Mouse (Mus musculus) forebrain, embryonic 14.5 days (tissue): ENCODE measurements around the gene Arid3a. TPM values are rescaled to one million over a fixed set of nuclear protein-coding genes. Genes with fewer than 3 reads are reported as not detected.
A peak's percentile ranks its signal among the peaks of the same experiment; 100 is the strongest.

Source experiments
- ATAC-seq: fragments of 200-750 bp; cut with Nextera tagmentation; 2 replicates; pipeline ENCODE4 v1.8.0; 2017; ENCODE audit warnings: mild to moderate bottlenecking, moderate library complexity
- DNase-seq: peaks from one replicate; pipeline ENCODE4 v3.0.0-alpha.2; 2015; ENCODE audit warnings: low spot score
- H3K27ac ChIP-seq: fragments of 300-500 bp; sonication (generic); 2 replicates; pipeline ENCODE4 v1.5.1; 2014; ENCODE audit warnings: low read depth, mild to moderate bottlenecking, control low read depth, low read length, moderate library complexity
- H3K27me3 ChIP-seq: fragments of 300-500 bp; sonication (generic); replicated peaks from 2 replicates; pipeline ENCODE4 v1.6.1; 2014; ENCODE audit warnings: low read length, control low read depth, mixed read lengths; ENCODE audit not compliant: control insufficient read depth, insufficient read depth
- H3K36me3 ChIP-seq: fragments of 300-500 bp; sonication (generic); 2 replicates; pipeline ENCODE4 v1.6.1; 2014; ENCODE audit warnings: low read length, control low read depth; ENCODE audit not compliant: control insufficient read depth, insufficient read depth
- H3K4me1 ChIP-seq: fragments of 300-500 bp; sonication (generic); 2 replicates; pipeline ENCODE4 v1.6.1; 2014; ENCODE audit warnings: antibody characterized with exemption, low read length, control low read depth; ENCODE audit not compliant: control insufficient read depth, insufficient read depth
- H3K4me2 ChIP-seq: fragments of 300-500 bp; sonication (generic); 2 replicates; pipeline ENCODE4 v1.6.1; 2014; ENCODE audit warnings: mild to moderate bottlenecking, control low read depth, low read length
- H3K4me3 ChIP-seq: fragments of 300-500 bp; sonication (generic); 2 replicates; pipeline ENCODE4 v1.5.1; 2014; ENCODE audit warnings: low read depth, low read length, control low read depth
- H3K9ac ChIP-seq: fragments of 300-500 bp; sonication (generic); 2 replicates; pipeline ENCODE4 v1.6.1; 2014; ENCODE audit warnings: mild to moderate bottlenecking, low read length, control low read depth, moderate library complexity
- H3K9me3 ChIP-seq: fragments of 300-500 bp; sonication (generic); replicated peaks from 2 replicates; pipeline ENCODE4 v1.6.1; 2016; ENCODE audit warnings: low read length, control low read depth, mixed read lengths; ENCODE audit not compliant: control insufficient read depth
- WGBS: fragments of 180-500 bp; shearing (Covaris S2); extraction: QIAGEN DNeasy Blood & Tissue Kit; methylation state at CpG from one replicate; pipeline ENCODE4 v1.1.7; 2014; 5-methylcytosine and 5-hydroxymethylcytosine counted together
- polyA plus RNA-seq: library from polyadenylated mRNA; unstranded; fragments of >200 nt; fragmentation: Nextera tagmentation; extraction: Ambion mirVana; gene quantifications from 2 replicates; pipeline ENCODE4 v1.2.1, GENCODE M21; 2014

The Arid3a gene
- polyA plus RNA-seq, 1 experiment from 2014 or later, result 1.1 TPM

DNA sequence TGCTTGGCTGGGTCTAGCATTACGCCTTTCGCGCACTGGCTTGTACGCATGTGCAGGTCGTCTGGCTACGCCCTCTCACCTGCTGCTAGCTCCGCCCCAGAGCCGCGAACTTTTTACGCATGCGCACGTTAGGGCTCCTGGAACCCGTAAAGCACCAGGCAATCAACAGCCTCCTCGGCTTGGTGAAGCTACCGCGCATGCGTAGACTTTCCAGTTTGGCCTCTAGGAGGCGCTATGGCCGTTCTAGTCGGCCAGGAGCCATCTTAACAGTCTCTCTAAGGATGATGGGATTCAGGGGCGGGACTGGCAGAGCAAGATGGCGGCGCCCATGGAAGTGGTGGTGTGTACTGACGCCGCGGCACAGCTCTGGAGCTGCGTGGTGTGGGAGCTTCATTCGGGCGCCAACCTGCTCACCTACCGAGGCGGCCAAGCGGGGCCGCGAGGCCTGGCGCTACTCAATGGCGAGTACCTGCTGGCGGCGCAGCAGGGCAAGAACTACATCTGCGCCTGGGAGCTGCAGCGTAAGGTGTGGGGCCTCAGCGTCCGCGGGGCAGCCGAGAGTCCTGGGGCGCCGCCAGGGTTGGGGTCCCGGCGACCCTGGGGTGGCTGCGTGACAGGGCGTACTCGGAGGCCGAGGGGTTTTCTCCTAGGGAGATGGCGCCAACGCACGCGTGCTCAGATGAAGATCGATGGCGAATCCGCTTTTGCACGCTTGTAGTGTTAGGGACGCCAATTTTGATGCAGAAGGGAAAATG, 33.2 kb downstream of the Arid3a start, which contains the start of gene Wdr18:
Wdr18 (plus strand) TSS at position 306 of the 755 bp plus-strand sequence.
- WGBS, result under 1% methylated on average over 61 of the region's 61 CpGs
- peak within 1 kb of the TSS; percentile 91 for H3K4me3 ChIP-seq

GRCm38 (mm10) chr10:79960671-79961294, 33.9 kb downstream of the Arid3a start:
- 16% methylated on average over 10 of the region's 10 CpGs for WGBS
- DNase-seq (no peak), ATAC-seq (no peak)
- Histone ChIP-seq H3K9me3 (no peaks in the 10 kb centered on the region), H3K4me3 (peak overlapping the region; percentile 91), H3K27ac (peak overlapping the region; percentile 58; the same call in 1 of the 2 replicates), H3K4me1 (peaks cover 6% of the 10 kb centered on the region; the same call in 1 of the 2 replicates), H3K9ac (peak overlapping the region; percentile 78), H3K27me3 (no peaks in the 10 kb centered on the region), H3K4me2 (peak overlapping the region; percentile 86), H3K36me3 (peaks cover 43% of the 10 kb centered on the region)

More for the DNA sequence above, 33.2 kb downstream of the Arid3a start, which contains the start of gene Wdr18:
- DNase-seq (peak; percentile 99), ATAC-seq (peak; percentile 97)
- H3K9ac ChIP-seq, result peak within 1 kb of the TSS; percentile 78
- H3K27me3 ChIP-seq, result no peaks in the 10 kb centered on the region
- H3K27ac ChIP-seq, result peak within 1 kb of the TSS; percentile 58; the same call in 1 of the 2 replicates
- H3K36me3 ChIP-seq, result peaks cover 35% of the 10 kb centered on the region
- peaks cover 6% of the 10 kb centered on the region; the same call in 1 of the 2 replicates for H3K4me1 ChIP-seq
- no peaks in the 10 kb centered on the region for H3K9me3 ChIP-seq
- peak within 1 kb of the TSS; percentile 86 for H3K4me2 ChIP-seq

DNA sequence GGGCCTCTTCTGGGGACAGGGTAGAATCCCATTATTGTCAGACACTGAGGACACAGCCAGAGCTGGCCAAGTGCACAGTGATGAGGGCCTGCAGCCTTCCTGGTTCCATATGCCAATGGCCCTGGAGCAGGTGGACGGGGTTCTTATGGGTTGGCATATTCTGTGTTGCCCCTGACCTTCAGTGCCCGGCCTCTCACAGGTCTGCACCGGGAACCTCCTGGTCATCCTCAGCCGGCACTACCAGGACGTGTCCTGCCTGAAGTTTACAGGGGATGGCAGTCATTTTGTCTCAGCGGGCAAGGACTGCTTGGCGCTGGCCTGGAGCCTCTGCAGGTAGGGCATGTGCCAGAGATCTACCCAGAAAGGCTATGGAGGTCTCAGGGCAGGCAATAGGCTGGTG, 37.9 kb downstream of the Arid3a start:
- Histone ChIP-seq H3K4me1 (peaks cover 6% of the 10 kb centered on the region; the same call in 1 of the 2 replicates), H3K27me3 (0 out of 2 replicates have a peak, but pooled peaks cover 2% of the 10 kb centered on the region), H3K4me3 (no peak overlapping the region), H3K27ac (no peak overlapping the region), H3K9me3 (no peaks in the 10 kb centered on the region), H3K9ac (no peak overlapping the region), H3K36me3 (peaks cover 69% of the 10 kb centered on the region), H3K4me2 (no peak overlapping the region)
- ATAC-seq (no peak), DNase-seq (no peak)
- WGBS, result 95% methylated on average over 7 of the region's 7 CpGs

- DNase-seq (no peak), ATAC-seq (no peak)
- Histone ChIP-seq H3K4me1 (peaks cover 6% of the 10 kb centered on the region; the same call in 1 of the 2 replicates), H3K9me3 (no peaks in the 10 kb centered on the region), H3K27ac (no peak overlapping the region), H3K9ac (no peak overlapping the region), H3K36me3 (peaks cover 69% of the 10 kb centered on the region), H3K4me2 (no peak overlapping the region), H3K4me3 (no peak overlapping the region), H3K27me3 (peaks cover 6% of the 10 kb centered on the region; the same call in 1 of the 2 replicates)
- WGBS, result 87% methylated on average over 5 of the region's 5 CpGs
Observed at GRCm38 (mm10) chr10:79965325-79965724, 38.5 kb downstream of the Arid3a start.

- ATAC-seq, result no peak
- peaks cover 21% of the 10 kb centered on the region for H3K27me3 ChIP-seq
- 89% methylated on average over 5 of the region's 5 CpGs for WGBS
- H3K4me3 ChIP-seq, result no peak overlapping the region
- no peaks in the 10 kb centered on the region; the same call in 1 of the 2 replicates for H3K4me1 ChIP-seq
- no peak overlapping the region for H3K27ac ChIP-seq
- peaks cover 63% of the 10 kb centered on the region for H3K36me3 ChIP-seq
- no peak overlapping the region for H3K4me2 ChIP-seq
- H3K9ac ChIP-seq, result no peak overlapping the region
- DNase-seq, result no peak
- H3K9me3 ChIP-seq, result no peaks in the 10 kb centered on the region
Observed at GRCm38 (mm10) chr10:79966886-79967400, 40.1 kb downstream of the Arid3a start.

DNA sequence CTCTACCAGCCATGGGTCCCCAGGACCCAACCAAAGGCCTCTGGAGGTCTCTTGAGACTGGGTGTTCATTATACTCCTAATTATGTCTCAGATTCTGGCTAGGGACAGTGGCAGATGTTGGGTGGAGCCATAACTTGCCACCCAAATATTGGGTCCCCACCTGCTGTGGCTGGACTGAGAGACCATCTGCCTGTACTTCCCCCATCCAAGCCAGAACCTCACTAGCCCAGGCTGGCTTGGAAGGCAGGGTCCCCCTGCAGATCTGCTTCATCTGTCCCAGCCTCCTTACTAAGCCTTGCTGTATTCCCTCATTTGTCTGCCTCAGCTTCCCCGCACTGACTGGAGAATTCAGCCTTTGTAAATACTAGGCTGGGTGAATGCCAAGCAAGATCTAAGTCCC, 41.3 kb downstream of the Arid3a start:
- Histone ChIP-seq H3K9ac (no peak overlapping the region), H3K36me3 (peaks cover 53% of the 10 kb centered on the region), H3K4me2 (no peak overlapping the region), H3K9me3 (no peaks in the 10 kb centered on the region), H3K27me3 (peaks cover 30% of the 10 kb centered on the region), H3K4me1 (no peaks in the 10 kb centered on the region; the same call in 1 of the 2 replicates), H3K4me3 (no peak overlapping the region), H3K27ac (no peak overlapping the region)
- ATAC-seq (no peak), DNase-seq (no peak)
- 78% methylated on average over 1 of the region's 1 CpGs for WGBS

DNA sequence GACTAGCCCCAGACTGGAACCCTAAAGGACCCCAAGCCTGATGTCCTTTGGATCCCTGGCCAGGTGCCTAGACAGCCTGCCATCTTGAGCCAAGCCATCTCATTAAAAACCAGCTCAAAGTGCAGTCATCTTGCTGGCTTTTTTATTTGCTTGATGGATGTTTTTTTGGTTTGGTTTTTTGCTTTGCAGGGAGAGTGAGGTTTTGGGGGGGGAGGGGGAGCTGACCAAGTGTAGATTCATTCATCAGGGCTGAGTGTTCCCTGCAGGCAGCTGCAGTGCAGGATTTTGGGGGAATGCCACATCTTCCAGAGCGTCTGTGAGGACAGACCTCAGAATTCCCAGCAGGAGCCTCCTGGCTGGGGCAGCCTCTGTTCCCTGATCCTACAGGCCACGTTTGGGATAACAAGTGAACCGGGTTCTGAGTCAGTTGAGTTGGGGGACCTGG, 42.3 kb downstream of the Arid3a start:
- H3K27ac ChIP-seq, result no peak overlapping the region
- DNase-seq (no peak), ATAC-seq (no peak)
- H3K4me3 ChIP-seq, result no peak overlapping the region
- H3K27me3 ChIP-seq, result peaks cover 30% of the 10 kb centered on the region
- H3K36me3 ChIP-seq, result peaks cover 45% of the 10 kb centered on the region
- H3K9me3 ChIP-seq, result no peaks in the 10 kb centered on the region
- H3K9ac ChIP-seq, result no peak overlapping the region
- WGBS, result 19% methylated on average over 3 of the region's 3 CpGs
- H3K4me1 ChIP-seq, result no peaks in the 10 kb centered on the region; the same call in 1 of the 2 replicates
- no peak overlapping the region for H3K4me2 ChIP-seq

DNA sequence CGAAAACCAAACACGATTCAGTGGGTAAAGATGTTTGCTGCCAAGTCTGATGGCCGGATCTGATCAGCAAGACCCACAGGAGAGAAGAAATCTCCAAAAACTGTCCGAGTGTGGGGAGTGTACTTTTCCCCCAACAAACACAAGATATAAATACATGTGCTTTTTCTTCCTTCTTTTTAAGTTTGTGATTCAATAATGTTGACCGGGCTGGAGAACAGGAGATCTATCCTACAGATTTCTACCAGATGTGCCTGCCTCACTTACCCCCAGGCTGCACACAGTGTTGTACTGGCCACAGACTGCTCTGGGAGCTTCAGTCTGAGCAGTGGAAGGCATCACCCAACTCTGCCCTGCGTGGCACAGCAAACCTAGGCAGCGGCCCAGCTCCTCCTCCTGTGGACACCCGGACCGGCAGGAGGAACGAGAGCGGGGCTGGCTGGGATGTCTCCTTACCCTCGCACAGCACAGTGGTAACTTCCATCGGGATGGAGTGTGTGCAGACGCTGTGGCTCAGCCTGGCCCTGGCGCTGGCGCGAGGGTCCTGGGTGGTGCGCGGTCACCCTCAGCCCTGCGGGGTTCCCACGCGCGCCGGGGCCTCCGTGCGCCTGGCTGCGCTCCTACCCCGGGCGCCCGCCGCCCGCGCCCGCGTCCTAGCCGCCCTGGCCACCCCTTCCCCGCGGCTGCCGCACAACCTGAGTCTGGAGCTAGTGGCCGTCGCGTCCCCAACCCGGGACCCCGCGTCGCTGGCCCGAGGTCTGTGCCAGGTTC, 43.8 kb downstream of the Arid3a start, which contains the start of gene Grin3b:
Grin3b (plus strand) TSS at position 301 of the 768 bp plus-strand sequence.
- Histone ChIP-seq H3K27ac (no peak within 1 kb of the TSS), H3K4me2 (peak within 1 kb of the TSS; percentile 47), H3K9ac (peak within 1 kb of the TSS; percentile 49), H3K36me3 (peaks cover 41% of the 10 kb centered on the region), H3K27me3 (peaks cover 30% of the 10 kb centered on the region), H3K9me3 (no peaks in the 10 kb centered on the region), H3K4me1 (no peaks in the 10 kb centered on the region; the same call in 1 of the 2 replicates), H3K4me3 (peak within 1 kb of the TSS; percentile 23)
- no peak for DNase-seq
- no peak for ATAC-seq
- 12% methylated on average over 30 of the region's 47 CpGs for WGBS
